Mouse (Mus musculus) monocyte, adult 5-6 weeks (primary cell): Measurements from ENCODE around the gene Mapk11. TPM values are rescaled to one million over a fixed set of nuclear protein-coding genes. Genes with fewer than 3 reads are reported as not detected.
A peak's percentile ranks its signal among the peaks of the same experiment; 100 is the strongest.

Experiments used
- ATAC-seq: fragments of 153-309, 156-312 bp; replicated peaks from 2 replicates; pipeline ENCODE4 v1.8.0; 2017; ENCODE audit warnings: mild to moderate bottlenecking; ENCODE audit not compliant: low TSS enrichment, insufficient number of reproducible peaks, severe bottlenecking, poor library complexity, low FRiP score
- total RNA-seq: library from RNA; stranded (forward); fragments of 200-1000, 200-491, 200-594 nt; gene quantifications from 3 replicates; pipeline ENCODE4 v1.2.3, GENCODE M21; 2017

The Mapk11 gene
- total RNA-seq = 4.5 to 6.6 TPM (median 4.6 TPM) in 3 replicates

DNA sequence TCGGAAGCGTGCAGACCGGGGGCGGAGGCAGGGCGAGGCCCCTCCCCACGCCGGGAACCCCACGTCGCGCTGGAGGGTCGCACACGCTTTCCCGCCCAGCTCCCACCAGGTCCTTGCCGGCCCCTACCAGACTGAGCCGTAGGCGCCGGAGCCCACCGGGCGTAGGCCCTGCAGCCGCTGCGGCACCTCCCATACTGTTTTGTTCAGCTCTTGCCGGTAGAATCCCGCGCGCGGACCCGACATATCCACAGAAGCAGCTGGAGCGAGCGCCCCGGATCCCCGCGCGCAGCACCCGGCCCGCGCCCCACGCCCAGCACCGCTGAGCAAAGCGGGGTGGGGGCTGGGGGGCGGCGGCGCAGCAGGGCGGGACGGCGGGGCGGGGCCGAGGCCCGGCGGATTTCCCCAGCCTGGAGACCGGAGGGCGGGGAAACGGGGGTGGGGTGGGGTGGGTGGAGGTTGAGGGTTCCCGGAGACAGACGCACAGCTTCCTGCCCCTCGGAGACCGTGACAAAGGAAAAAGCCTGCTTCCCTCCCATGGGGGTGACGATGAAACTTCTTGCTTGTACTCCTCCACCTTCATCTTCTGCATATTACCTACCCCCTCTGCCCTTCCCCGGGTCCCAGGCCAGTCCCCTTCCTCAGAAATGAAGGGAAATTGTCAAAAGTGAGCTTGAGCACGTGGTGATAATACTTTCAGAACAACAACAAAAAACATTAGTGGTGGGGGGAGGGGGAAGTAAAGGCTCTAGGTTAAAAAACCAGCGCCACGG is at the start of gene Mapk11:
TSS of gene Mapk11 (minus strand) at position 358 of the 770 bp plus-strand sequence.
- no peak for ATAC-seq

DNA sequence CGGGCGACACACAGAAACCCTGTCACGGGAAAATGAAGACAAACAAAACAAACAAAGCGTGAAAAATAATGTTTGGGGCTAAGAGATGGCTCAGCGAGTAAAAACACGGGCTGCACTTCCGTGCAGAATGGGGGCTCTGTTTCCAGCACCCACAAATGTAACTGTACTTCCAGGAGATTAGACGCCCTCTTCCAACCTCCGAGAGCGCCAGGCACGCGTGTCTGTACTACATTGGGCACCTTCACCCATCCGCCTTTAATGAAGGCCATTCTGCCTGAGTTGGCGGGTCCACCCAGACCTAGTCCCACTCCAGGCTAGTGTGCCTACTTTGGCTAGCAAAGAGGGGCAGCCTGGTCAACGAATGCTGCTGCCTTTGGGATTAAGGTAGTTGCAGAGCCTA is 47.6 kb upstream of the Mapk11 start:
- ATAC-seq = no peak

DNA sequence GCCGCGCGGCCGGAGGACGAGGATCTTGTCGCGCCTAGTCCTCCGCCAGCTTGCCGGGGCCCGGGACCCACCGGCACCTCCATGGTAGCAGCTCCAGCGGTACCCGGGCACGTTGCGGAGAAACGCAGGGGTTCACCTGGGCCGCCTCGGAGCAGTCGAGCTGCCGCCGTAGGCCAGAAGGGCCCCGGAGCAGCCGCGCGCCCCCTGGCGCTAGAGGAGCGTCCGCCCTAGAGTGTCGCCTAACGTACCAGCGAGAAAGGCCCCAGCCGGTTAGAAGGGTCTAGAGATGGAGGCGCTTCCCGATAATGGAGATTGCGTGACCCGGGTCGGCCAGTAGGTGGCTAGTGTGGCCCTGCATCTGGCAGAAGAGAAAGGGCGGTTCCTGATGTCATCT is 46.9 kb upstream of the Mapk11 start, which contains the start of gene Dennd6b:
TSS of gene Dennd6b (minus strand) at position 184 of the 394 bp plus-strand sequence.
- peak; percentile 99 for ATAC-seq

DNA sequence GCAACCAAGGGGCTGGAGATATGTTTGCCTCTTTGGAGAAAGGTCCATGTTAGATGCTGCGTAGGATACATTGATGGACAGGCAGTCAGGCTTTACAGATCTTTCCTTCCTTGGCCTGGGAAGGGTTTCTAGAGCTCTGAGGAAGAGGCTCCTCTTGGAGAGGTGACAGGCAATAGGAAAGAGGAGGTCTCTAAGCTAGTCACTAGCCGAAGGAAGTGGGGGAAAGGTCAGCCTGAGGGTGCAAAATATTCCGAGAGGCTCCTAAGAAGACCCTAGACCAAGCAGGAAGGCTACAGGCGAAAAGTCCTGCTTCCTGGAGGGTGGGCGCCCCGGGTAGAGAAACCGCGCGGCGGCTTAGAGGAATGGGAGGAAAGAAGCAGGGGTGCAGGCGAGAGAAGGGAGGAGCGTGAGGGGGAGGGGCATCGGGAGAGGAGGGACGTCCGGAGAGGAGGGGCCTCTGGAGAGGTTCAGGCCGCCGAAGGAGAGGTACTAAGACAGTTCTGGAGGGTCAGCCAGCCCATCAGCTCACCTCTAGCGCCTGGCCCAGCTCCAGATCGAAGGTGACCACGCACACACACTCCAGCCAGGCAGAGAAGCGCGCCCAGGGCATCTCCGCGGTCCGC is 46.4 kb upstream of the Mapk11 start:
- ATAC-seq = peak; percentile 79

DNA sequence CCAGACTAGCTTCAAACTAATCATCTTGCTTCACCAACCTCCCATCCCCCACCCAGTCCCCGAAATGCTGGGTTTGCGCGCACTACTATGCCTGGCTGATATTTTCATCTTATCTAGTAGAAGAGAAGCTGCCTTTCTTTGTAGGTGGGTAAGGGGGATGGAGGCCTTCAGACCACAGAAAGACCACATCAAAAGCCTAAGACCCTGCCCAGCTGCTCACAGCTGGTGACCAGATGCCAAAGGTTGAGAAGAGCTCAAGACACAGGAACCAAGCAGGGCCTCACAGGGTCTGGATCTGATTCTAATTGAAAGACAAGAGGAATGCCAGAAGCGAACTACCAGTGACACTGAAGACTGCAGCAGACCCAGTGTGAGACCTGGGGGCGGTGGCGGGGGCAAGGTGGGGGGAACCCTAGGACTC is 45.8 kb upstream of the Mapk11 start:
- no peak for ATAC-seq

DNA sequence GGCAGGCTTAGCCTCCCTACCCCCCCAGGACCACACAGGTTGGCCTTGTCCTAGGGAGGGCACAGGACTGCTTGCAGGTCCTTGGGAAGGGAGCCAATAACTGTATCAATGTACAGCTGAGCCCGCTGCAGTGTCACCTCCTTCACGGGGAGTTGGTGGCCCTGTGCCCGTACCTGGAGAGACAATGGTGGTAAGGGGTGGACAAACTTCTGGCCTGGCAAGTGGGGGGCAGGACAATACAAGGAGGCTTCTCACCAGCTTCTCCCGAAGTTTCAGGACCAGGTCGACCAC is 35.5 kb upstream of the Mapk11 start:
- no peak for ATAC-seq

DNA sequence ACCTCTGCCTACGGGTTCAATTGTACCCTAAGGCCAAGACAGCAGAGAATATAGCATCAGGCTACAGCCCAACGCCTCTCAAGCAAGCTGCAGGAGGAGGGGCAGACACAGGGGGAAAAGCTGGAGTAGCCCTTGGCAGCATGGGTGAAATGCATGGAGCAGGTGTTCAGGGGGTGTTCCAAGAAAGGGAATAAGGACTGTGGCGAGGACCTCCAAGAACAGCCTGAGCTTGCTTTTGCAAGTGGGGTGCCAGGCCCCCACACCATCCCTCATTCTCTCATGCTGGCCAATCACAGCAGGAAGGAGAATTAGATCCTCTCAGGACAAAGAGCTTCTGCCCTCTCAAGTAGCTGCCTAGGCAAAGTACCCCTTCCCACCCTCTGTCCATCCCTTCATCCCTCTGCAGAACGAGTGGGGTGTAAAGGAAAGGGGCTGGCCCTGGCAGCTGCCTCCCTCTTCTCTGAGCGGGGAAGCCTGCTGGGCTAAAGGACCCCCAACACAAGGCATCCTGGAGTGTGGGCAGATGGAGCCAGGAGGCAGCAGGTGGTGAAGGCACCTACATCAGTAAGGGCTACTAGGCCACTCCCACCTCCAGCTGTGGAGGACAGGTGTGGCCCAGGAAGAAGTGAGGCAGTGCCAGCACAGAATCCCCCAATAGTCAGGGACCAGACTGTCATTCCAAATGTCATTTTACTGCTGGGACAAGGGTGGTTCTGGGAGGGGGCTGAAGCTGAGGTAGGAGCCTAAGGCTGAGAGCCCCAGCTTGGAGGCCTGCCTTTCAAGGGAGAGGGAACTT is 34.9 kb upstream of the Mapk11 start:
- no peak for ATAC-seq

DNA sequence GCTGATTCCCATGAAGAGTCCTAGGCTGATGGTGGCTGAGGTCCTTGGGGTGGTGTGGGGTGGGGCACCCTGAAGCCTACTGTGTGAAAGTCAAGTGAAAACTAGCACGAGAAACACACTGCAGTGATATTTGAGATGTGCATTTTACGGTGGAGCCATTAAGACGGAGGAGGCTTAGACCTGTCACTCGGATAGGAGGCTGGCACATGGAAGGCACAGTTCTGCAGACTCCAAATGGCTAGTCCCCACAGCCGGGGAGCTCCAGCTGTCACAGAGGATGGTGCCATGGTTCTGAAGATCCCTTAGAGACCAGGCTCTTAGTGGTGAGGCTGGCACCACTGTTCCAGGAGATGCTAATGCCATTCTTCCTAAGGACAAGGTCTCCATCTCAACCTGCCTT is 33.4 kb upstream of the Mapk11 start:
- no peak for ATAC-seq

DNA sequence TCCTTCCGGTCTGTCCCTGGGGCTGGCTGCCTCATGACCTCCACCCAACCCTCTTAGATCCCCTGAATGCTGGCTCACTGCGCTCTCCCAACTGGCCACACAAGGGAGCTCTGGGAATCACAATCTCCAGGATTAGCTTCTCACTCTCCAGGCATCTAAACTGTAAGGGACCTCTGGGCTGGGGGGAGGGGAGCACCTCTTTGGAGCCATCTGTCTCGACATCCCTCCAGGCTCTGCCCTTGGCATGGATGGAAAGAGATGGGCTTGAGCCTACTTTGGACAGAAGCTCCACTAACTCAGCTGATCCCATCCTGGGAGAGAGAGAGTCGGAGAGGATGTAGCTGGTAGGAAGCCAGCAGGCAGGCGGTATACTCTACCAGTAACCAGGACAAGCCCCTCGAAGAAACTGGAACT is 32.9 kb upstream of the Mapk11 start:
- ATAC-seq = no peak

DNA sequence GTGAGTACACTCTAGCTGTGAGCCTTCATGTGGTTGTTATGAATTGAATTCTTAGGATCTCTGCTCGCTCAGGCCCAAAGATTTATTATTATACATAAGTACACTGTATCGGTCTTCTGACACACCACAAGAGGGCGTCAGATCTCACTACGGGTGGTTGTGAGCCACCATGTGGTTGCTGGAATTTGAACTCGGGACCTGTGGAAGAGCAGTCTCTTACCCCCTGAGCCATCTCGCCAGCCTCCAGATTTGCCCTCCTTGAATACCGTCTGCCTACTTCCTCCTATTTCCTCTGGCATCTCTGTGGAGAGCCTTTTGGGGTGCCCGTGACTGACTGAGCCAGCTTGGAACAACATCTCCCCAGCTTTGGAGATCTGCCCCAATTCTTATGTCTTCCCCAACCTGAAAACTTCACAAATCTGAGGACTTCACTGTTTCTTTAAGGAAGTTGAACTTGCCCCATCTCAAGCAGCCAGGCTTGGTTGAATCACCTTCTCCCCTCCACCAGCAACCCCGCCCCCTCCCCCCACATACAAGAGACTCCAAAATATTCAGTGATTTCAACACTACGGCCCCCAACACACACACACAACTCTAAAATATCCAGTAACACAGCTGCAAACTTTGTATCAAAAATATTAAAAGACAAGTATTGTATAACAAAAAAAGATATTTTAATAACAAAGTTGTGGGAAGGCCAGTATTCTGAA is 32.3 kb upstream of the Mapk11 start:
- ATAC-seq = no peak

DNA sequence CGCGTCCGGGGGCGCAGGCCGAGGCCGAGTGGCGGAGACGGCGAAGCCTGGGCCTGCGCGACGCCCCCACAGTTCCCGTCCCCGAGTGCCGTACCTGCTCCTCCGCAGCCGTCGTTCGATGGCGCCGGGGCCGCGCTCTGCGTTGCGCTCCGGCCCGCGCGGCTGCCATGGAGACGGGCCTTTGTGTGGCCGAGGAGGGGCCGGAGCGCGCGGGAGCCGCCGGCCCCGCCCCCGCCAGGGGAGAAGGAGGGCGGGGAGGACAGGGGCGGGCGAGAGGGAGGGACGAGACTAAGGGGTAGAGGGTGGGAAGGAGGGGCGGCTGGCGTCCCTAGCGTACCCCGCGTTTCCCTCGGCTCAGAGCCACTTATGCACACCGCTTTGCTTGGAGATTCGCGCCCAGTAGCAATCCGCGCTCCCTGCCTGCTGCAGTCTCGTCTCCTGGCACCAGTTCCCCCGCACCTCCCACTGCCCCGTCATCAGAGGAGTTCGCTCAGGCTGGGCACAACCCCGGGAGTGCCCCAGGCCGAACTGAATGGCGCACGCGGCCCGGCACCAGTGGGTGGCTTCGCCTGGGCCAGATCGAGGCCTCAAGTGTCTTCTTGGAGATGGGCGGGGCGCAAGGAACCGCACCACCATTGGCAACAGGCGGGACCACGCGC is 31.3 kb upstream of the Mapk11 start, which contains the start of gene Plxnb2:
TSS of gene Plxnb2 (minus strand) at position 218 of the 659 bp plus-strand sequence.
- peak; percentile 29 for ATAC-seq

DNA sequence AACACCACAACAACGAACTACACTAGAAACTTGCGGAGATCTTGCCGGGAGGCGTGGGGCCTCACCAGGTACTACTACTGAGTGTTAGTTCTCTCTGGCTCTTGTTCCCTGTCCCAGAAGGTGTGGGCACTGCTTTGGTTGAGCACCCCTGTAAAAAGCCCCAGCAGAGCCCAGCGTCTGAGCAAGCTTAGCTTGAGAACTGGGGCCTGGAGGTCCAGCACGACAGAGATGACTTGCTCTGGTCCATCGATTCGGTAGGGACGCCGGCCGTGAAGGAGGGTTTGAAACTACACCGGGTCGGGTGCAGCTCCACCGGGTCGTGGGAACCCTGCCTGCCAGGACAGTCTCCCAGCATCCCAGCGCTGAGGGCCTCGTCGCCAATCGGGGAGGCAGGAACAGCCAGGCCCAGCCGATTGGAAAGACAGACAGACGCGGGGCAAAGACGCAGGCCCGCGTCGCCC is 30.7 kb upstream of the Mapk11 start:
- no peak for ATAC-seq

DNA sequence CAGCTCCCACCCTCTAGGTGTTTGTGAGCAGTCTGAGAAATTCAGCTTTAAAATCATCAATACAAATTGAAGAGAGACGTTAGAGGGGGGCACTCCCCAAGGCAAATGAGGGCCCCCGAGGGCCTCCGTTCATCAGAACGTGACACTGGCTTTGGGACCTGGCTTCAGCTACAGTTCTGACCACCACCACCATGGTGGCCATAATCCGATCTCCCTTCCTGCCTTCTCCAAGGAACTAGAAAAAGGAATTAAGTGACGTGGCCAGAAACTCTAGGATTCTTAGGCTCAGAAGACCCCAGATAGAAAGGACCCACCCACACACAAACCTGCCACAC is 30.2 kb upstream of the Mapk11 start:
- no peak for ATAC-seq

DNA sequence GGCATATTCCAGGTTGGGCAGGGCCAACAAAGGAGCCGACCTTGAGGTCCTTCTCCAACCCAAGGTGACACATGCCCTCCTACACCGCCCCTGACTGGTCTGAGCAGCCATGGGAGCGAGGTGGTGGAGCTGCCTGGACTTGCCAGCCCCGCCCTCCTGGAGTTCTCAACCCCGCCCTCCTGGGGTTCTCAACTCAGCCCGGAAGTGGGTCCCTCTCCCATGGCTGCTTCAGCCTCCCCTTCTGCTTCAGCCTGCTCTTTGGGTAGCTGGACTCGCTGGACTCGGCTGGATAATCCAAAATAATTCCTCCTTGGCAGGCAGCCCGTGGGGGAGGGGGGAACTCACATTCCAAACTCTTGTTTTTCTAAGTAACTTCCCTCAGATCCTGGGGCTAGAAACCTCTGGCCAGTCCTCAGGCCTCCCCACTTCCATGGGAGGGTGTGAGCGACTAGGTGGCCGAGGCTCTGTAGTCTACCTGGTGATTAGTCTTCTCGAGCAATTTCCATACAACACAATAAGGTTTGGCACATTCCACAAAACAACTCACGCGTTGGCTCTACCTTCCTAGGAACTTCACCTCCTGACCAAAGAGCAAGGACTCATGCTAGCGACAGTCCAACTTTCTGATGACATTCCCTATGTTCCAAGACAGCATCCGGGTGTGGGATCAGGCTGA is 29.7 kb upstream of the Mapk11 start:
- ATAC-seq = no peak

DNA sequence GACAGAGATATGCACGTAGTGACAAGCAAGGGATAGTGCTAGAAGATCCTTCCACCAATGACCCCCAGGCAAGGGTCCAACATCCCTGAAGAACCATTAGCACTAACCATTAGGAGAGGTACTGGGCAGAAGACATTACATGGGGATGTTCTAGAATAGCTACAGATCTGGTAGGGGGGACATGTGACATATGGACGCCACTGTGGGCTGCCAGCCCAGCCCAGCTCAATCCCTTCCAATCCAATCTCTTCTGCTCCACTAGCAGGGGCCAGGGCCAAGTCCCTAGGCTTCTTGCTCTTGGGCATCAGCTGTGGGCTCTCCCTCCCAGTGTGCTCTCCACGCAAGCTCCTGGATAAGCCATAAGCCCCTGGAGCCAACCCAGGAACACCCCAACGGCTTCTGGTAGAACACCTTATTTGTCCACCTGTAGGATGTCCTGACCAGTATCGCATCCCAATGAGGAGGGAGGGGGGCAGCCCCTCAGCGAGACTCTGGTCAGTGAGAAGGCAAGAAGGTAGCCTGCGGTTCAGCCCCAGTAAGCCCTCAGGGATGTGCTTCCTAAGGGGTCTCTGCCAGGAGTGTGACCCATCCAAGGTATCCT is 28.9 kb upstream of the Mapk11 start:
- no peak for ATAC-seq

DNA sequence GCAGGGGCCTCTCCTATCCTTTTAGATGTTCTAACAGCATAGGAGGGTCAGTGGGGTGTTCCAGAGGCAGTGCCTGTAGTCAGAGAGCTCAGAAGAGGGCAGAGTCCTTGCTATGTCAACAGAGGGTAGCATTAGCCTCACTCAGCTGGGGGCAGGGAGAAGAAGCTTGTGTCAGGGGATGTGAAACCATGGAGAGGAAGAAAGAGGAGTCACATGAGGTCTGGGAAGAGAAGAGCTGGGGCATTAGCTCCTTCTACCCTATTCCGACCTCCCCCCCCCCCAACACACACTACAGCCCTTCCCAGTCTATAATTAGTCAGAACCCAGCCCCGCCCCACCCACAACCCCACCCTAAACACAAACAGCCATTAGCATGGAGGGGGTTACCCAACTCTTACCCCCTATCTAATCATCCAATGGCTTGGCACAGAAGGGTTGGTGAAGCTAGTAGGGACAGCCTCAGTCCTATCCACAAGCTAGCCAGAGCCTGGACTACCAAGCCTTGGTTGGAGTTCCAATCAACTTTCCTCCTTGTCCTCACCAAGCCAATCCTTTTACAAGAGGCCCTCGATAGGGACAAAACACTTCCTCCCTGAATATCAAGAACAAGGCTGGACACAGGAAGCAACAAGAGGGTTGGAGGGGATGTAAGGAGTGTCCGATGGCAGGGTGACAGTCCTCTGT is 28.3 kb upstream of the Mapk11 start:
- ATAC-seq = peak; percentile 67

DNA sequence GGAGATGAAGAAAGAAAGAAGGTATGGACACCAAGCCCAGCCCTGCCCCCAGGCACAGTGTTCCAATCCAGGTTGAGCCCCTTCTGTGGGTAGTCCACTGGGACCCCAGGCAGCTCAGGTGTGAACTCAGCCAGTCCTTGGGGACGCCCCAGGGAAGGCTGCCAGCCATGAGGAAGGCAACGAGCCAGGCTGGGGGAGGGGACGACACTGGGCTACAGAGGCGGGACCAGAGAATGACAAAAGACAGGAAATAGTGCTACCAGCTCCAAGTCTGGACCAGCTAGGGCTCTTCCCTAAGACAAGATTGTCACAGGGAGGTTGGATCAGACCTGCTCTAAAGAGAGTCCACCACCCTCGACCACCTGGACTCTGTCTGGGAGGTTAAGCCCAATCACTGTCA is 27.7 kb upstream of the Mapk11 start:
- ATAC-seq = peak; percentile 15; the same call in 1 of the 2 replicates
